Mouse (Mus musculus): ENCODE data around the gene Odf3l2.
A peak's percentile ranks its signal among the peaks of the same experiment; 100 is the strongest.

Gene Odf3l2

DNA sequence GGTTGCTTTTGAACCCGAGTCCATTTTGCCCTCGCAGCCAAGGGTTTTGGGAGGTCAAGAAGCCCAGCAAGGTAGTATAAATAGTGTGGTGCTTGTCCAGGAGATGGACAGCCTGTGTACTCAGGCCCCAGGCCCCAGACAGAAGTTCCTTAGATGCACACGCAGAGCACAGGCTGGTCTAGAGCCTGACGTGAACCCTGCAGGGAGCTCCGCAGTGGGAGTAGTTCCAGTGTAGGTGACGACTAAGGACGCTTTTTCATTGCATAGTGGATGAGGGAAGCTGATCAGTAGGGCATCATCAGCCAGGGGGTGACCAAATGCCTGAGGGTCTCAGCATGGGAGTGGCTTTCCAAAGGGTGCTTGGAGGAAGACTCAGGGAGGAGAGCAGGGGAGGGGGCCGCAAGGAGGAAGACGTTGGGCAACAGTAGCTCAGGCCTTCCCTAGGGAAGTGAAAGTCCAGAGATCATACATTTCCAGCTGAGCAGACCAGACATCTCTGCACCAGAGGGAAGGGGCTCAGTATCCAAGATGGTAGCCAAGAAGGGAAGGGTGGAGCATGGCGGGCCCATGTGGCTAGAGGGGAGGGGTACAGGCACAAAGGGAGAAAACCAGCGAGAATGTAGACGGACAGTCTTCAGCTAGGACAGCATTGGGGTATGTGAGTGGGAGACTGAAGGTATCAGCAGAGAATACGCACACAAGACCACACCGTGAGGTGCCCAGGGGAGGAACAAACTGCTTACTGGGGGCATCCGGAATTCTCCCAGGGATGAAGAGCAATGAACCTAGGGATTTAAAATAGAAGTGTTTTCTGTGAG lies 24.7 kb upstream of the Odf3l2 start:
- DNase-seq (ENCODE audit: low read depth) = no peak

DNA sequence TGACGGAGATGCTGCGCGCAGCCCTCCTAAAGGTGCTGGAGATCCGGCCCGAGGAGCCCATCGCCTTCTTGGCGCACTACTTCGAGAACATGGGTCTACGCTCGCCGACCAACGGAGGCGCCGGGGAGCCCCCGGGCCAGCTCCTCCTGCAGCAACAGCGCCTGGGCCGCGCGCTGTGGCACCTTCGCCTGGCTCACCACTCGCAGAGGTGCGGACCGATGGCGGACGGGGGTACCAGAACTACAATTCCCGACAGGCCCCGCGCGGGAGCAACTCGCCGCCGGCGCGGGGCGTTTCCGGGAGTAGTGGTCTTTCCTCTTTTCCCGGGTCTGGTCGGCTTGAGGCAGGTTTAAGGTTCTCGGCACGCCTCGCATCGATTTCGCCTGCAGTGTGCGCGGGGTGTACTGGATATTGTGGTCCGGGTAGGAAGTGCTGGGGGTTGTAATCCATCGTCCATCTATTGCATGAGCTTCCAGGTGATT lies 24.1 kb upstream of the Odf3l2 start:
- peak; percentile 66 for DNase-seq (ENCODE audit: low read depth)

DNA sequence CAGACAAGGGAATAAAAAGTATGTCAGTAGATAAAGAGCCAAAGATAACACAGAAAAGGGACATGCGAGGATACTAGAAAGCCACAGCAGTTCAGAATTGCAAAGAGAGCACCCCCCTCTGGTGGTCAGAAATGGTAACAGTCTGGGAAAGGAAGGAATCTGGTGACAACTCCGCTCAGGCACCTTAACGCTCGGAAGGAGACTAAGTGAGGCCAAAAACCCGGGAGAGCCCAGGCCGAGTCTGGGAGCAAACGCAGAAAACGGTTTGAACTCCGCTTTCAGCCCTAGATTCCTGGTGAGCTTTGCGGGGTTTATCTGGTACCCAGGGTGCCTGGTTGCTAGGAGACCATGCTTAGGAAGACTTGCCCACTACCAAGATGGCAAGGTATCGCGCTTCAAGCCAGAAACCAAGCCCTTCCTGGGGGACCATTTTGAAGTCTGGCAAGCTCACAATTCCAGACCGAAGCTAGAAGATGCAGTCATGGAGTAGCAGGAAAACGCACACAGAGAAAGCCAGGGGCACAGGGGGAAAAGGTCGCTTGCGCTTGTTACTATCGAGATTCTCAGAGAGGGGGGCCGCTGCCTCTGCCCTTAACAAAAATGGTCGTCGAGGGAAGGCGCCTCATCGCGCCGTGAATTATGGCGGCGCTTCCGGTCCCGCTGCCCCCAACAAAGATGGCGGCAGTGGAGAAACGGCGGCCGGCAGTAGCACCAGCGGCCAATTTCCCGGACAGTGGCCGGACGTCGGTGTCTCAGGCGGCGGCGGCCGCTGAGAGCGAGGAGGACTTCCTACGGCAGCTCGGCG lies 23.4 kb upstream of the Odf3l2 start, which contains the start of gene Tpgs1:
TSS of gene Tpgs1 (plus strand) at position 599 of the 805 bp plus-strand sequence.
- peak; percentile 98 for DNase-seq (ENCODE audit: low read depth)

GRCm38 (mm10) chr10:79668076-79668475 lies 22.5 kb upstream of the Odf3l2 start:
- no peak for DNase-seq (ENCODE audit: low read depth)

DNA sequence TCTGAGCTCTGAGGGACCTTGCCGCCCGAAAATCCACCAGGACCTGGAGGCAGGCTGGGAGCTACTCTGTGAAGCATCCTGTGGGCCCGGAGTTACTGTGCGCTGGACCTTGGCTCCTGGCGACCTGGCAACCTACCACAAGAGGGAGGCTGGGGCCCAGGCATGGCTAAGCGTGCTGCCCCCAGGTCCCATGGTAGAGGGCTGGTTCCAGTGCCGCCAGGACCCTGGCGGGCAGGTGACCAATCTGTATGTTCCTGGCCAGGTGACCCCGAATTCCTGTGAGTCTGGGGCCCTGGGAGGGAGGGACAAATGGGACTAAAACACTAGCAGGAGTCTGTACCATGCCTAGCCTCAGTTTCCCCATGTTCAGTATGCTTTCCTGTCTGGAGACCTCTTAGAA lies 21.0 kb upstream of the Odf3l2 start:
- DNase-seq (ENCODE audit: low read depth) = no peak

DNA sequence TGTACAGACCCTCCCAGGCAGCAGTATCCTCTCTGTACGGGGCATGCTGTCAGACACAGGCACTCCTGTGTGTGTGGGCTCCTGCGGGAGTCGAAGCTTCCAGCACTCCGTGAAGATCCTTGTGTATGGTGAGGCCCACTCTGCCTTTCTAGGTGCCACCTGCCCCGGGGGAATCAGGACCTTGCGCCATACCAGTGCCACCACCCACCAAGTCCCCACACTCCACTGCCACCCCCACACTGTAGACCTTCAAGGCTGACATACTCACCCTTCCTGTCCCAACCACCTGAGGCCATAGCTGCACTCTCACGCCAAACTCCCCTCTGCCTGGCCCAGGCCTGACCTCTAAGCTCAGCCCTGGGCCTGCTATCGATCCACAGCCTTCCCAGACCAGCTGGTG lies 19.5 kb upstream of the Odf3l2 start:
- no peak for DNase-seq (ENCODE audit: low read depth)

DNA sequence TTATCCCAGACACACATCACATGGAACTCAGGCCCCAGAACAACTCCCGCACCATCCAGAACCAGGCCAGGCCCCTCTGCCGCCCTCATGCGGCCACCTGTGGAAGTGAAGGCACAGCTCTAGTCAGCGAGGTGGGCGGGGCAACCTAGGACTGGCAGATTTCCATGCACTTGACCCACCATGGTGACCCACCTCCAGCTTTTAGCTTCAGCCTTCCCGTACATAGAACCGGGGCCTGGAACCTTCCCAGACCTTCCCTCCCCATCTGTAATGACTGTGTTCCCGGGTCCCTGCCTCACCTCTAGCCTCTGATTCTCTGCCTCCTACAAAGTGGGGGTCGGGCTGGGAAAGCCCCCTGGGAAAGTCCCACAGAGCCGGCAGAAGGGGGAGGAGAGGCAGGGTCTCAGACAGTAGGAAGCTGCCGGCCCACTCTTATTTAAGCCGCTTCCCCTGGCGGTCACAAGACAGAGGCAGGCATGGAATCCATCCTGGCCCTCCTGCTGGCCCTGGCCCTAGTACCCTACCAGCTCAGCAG lies 18.7 kb upstream of the Odf3l2 start, which contains the start of gene Madcam1:
TSS of gene Madcam1 (plus strand) at position 429 of the 535 bp plus-strand sequence.
- DNase-seq (ENCODE audit: low read depth) = peak; percentile 64

GRCm38 (mm10) chr10:79661861-79662260 lies 16.3 kb upstream of the Odf3l2 start:
- DNase-seq (ENCODE audit: low read depth) = peak; percentile 24

GRCm38 (mm10) chr10:79660298-79660697 lies 14.8 kb upstream of the Odf3l2 start:
- DNase-seq (ENCODE audit: low read depth) = peak; percentile 27

DNA sequence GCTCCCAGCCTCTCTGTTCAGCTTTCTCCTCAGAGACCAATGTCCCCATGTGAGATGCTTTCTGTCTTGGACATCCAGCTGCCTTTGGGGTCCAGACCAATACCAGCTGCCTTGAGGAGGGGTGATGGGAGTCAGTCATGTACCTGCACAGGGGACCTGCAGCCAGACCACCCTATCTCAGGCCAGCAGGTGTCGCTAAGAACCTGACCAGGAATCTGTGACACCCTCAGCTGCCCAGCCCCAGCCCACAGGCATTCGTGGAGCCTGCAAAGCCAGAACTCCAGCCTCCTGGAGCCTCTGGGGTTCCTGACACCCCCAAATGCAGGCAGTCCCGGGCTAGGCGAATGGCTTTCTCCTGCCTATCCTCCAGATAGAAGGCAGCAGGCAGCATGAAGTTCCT lies 13.3 kb upstream of the Odf3l2 start:
- DNase-seq (ENCODE audit: low read depth) = peak; percentile 40

DNA sequence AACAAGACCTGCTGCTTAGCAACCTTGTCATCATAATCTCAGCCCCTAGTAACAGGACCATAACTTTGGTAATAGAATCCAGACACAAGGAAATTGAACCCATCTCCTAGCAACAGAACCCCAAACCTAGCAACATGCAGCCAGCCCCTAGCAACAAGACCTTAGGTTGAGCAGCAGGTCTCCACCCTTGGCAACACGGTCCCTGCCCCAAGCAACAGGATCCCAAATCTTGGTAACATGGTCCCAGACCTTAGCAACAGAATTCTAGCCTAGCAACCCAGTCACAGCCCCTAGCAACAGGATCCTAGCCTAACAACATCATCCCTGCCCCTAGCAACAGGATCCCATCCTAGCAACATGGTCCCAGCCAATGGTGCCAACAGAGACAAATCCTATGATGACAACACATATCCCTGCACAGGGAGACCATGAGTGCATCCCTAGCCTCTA lies 9.4 kb upstream of the Odf3l2 start:
- DNase-seq (ENCODE audit: low read depth) = no peak

DNA sequence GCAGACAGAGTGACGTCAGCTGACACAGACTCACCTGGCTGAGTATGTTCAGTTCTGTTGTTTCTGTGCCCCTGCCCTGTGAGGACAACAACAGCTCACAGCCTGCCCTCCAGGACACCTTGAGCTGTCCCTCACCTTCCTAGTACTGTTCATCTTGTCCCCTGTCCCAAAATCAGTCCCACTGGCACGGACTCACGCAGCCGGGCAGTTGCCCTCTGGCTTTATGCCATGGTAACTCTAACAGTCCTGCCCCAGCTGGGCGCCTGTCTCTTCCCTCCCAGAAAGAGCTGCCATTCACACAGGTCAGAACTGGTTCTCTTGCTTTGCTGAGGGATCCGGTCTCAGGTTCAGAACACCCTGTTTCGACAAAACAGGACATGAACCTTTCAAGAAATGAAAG lies 7.3 kb upstream of the Odf3l2 start:
- no peak for DNase-seq (ENCODE audit: low read depth)

DNA sequence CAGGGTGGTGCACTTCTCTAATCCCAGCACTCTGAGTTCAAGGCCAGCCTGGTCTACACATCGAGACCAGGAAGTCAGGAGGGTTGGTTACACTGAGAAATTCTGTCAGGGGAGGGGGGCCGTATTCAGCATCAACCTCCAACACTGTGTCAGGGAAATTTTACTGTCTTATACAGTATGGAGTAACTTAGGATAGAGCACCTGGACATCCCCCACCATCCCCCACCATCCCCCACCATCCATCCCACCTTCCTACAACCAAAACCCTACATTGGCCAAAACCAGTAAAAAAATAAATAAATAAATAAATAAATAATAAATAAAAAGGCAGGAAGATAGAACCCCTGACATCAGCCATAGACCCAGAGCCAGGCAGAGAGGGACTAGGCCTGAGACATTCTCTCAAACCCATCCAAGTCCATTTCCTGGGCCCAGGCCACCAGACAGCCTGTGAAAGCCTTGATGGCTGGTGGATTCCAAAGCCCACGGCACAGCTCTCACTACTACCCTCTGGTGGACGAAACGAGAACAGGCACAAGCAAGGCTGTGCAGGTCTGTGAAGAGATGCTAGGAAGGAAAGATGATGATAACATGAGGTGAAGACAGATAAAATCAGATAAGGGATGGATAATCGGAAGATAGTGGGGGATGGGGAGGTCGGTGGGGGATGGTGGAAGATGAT lies 3.7 kb upstream of the Odf3l2 start:
- DNase-seq (ENCODE audit: low read depth) = peak; percentile 71

DNA sequence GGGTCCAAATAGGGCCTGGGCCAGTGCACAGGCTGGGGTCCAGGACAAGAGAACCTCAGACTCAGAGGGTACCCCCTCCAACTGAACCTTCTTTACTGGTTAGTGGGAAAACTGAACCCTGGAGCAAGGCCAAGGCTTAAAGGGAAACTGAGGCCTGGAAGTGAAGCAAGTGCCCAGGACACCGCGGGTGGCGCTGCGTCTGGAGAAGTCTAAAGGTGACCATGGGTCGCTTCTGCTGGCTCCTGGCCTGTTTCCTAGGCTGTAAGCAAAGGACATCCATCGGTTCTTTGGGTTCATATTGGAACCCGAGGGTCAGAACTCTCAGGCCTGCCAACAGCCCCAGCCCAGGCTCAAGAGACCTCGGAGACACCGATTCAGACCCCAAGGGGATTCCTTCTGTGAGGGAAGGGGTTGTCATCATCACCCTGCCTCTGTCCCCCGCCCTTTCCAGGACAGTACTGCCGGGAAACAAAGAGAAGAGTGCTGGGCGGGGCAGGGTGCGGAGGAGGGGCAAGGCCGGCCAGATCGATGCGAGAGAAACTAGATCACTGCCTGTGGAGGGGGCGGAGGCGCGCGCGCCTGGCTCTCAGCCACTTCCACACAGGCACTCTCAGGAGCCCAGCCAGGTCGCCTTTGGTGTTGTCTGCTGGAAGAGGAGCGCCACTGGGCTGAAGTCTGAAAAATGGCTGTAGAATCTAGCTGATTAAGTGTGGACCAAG lies 6.9 kb downstream of the Odf3l2 start:
- no peak for DNase-seq (ENCODE audit: low read depth)

- no peak for DNase-seq (ENCODE audit: low read depth)
Measured at GRCm38 (mm10) chr10:79637128-79638110, 8.1 kb downstream of the Odf3l2 start, which contains the start of gene Shc2. Shc2 (minus strand) TSS chr10:79637918.

GRCm38 (mm10) chr10:79636287-79636686 lies 9.3 kb downstream of the Odf3l2 start:
- no peak for DNase-seq (ENCODE audit: low read depth)

GRCm38 (mm10) chr10:79633006-79633777 lies 12.3 kb downstream of the Odf3l2 start:
- DNase-seq (ENCODE audit: low read depth) = peak; percentile 70

GRCm38 (mm10) chr10:79631432-79631831 lies 14.1 kb downstream of the Odf3l2 start:
- DNase-seq (ENCODE audit: low read depth) = no peak

DNA sequence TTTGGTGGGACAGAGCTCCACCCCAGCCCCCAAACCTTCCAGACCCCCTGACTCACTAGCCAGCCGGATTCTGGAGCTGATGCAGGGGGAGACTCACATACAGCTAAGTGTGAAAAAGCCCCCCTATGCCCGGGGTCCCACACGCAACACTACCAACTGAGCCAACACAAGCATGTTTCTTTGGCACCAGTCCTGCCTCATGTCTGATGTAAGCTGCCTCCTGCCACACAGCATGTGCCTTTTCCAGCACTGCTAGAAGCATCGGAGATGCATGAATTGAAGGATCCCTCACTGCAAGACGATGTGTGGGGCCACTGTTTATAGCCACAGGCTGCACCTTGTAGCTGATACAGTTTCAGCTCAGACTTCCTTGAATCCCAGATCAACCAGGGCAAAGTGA lies 17.2 kb downstream of the Odf3l2 start:
- DNase-seq (ENCODE audit: low read depth) = no peak

Data from 416B (cell line).